Mouse (Mus musculus) bone marrow, adult 2 months (tissue): ENCODE measurements around the gene Pmvk.

Experiments used
- CTCF ChIP-seq: fragments of 200-500 bp; IDR thresholded peaks from 2 replicates; pipeline ENCODE4 v1.5.1; 2011; ENCODE audit warnings: low read length, control low read depth; ENCODE audit not compliant: control insufficient read depth, insufficient read depth
- POLR2A ChIP-seq: fragments of 200-500 bp; IDR thresholded peaks from 2 replicates; pipeline ENCODE4 v1.6.1; 2011; ENCODE audit warnings: low read depth, mild to moderate bottlenecking, control low read depth, low read length, borderline replicate concordance; ENCODE audit not compliant: control insufficient read depth

GRCm38 (mm10) chr3:89440691-89441090, 13.7 kb upstream of the Pmvk start:
- TF ChIP-seq CTCF (no peak), POLR2A (no peak)
